Mouse (Mus musculus): ENCODE measurements around the gene Bri3. TPM values are rescaled to one million over a fixed set of nuclear protein-coding genes. Genes with fewer than 3 reads are reported as not detected.

The Bri3 gene
- total RNA-seq, 1 experiment from 2014 or later = 15.3 TPM

- ATAC-seq (replicated peaks in 1 of 2; ENCODE audit: insufficient read depth in 1 of 2, low FRiP score in 2 of 2, low TSS enrichment in 1 of 2, low read depth in 1 of 2, poor library complexity in 2 of 2, severe bottlenecking in 2 of 2) = no peak; a peak in 1 of 4 replicates
Observed at GRCm38 (mm10) chr5:144256541-144256870, 12.3 kb downstream of the Bri3 start.

- ATAC-seq (replicated peaks in 1 of 2; ENCODE audit: insufficient read depth in 1 of 2, low FRiP score in 2 of 2, low TSS enrichment in 1 of 2, low read depth in 1 of 2, poor library complexity in 2 of 2, severe bottlenecking in 2 of 2) = no peak
Observed at GRCm38 (mm10) chr5:144256888-144257287, 12.7 kb downstream of the Bri3 start.

- no peak for ATAC-seq (replicated peaks in 1 of 2; ENCODE audit: insufficient read depth in 1 of 2, low FRiP score in 2 of 2, low TSS enrichment in 1 of 2, low read depth in 1 of 2, poor library complexity in 2 of 2, severe bottlenecking in 2 of 2)
Observed at GRCm38 (mm10) chr5:144257451-144258110, 13.3 kb downstream of the Bri3 start.

GRCm38 (mm10) chr5:144258131-144258611 is 13.9 kb downstream of the Bri3 start:
- no peak for ATAC-seq (replicated peaks in 1 of 2; ENCODE audit: insufficient read depth in 1 of 2, low FRiP score in 2 of 2, low TSS enrichment in 1 of 2, low read depth in 1 of 2, poor library complexity in 2 of 2, severe bottlenecking in 2 of 2)

GRCm38 (mm10) chr5:144258687-144259086 is 14.4 kb downstream of the Bri3 start:
- ATAC-seq (replicated peaks in 1 of 2; ENCODE audit: insufficient read depth in 1 of 2, low FRiP score in 2 of 2, low TSS enrichment in 1 of 2, low read depth in 1 of 2, poor library complexity in 2 of 2, severe bottlenecking in 2 of 2) = no peak

GRCm38 (mm10) chr5:144259228-144259627 is 15.0 kb downstream of the Bri3 start:
- ATAC-seq (replicated peaks in 1 of 2; ENCODE audit: insufficient read depth in 1 of 2, low FRiP score in 2 of 2, low TSS enrichment in 1 of 2, low read depth in 1 of 2, poor library complexity in 2 of 2, severe bottlenecking in 2 of 2) = no peak

- ATAC-seq (replicated peaks in 1 of 2; ENCODE audit: insufficient read depth in 1 of 2, low FRiP score in 2 of 2, low TSS enrichment in 1 of 2, low read depth in 1 of 2, poor library complexity in 2 of 2, severe bottlenecking in 2 of 2) = no peak
Observed at GRCm38 (mm10) chr5:144260464-144260863, 16.2 kb downstream of the Bri3 start.

- no peak for ATAC-seq (replicated peaks in 1 of 2; ENCODE audit: insufficient read depth in 1 of 2, low FRiP score in 2 of 2, low TSS enrichment in 1 of 2, low read depth in 1 of 2, poor library complexity in 2 of 2, severe bottlenecking in 2 of 2)
Observed at GRCm38 (mm10) chr5:144261309-144261708, 17.1 kb downstream of the Bri3 start.

GRCm38 (mm10) chr5:144261829-144262228 is 17.6 kb downstream of the Bri3 start:
- ATAC-seq (replicated peaks in 1 of 2; ENCODE audit: insufficient read depth in 1 of 2, low FRiP score in 2 of 2, low TSS enrichment in 1 of 2, low read depth in 1 of 2, poor library complexity in 2 of 2, severe bottlenecking in 2 of 2) = no peak

- no peak for ATAC-seq (replicated peaks in 1 of 2; ENCODE audit: insufficient read depth in 1 of 2, low FRiP score in 2 of 2, low TSS enrichment in 1 of 2, low read depth in 1 of 2, poor library complexity in 2 of 2, severe bottlenecking in 2 of 2)
Observed at GRCm38 (mm10) chr5:144263082-144263481, 18.8 kb downstream of the Bri3 start.

GRCm38 (mm10) chr5:144263496-144263895 is 19.3 kb downstream of the Bri3 start:
- no peak for ATAC-seq (replicated peaks in 1 of 2; ENCODE audit: insufficient read depth in 1 of 2, low FRiP score in 2 of 2, low TSS enrichment in 1 of 2, low read depth in 1 of 2, poor library complexity in 2 of 2, severe bottlenecking in 2 of 2)

GRCm38 (mm10) chr5:144267535-144268241 is 23.5 kb downstream of the Bri3 start:
- ATAC-seq (replicated peaks in 1 of 2; ENCODE audit: insufficient read depth in 1 of 2, low FRiP score in 2 of 2, low TSS enrichment in 1 of 2, low read depth in 1 of 2, poor library complexity in 2 of 2, severe bottlenecking in 2 of 2) = no peak

- ATAC-seq (replicated peaks in 1 of 2; ENCODE audit: insufficient read depth in 1 of 2, low FRiP score in 2 of 2, low TSS enrichment in 1 of 2, low read depth in 1 of 2, poor library complexity in 2 of 2, severe bottlenecking in 2 of 2) = no peak; a peak in 1 of 4 replicates
Observed at GRCm38 (mm10) chr5:144269926-144270325, 25.7 kb downstream of the Bri3 start.

GRCm38 (mm10) chr5:144270420-144270819 is 26.2 kb downstream of the Bri3 start:
- ATAC-seq (replicated peaks in 1 of 2; ENCODE audit: insufficient read depth in 1 of 2, low FRiP score in 2 of 2, low TSS enrichment in 1 of 2, low read depth in 1 of 2, poor library complexity in 2 of 2, severe bottlenecking in 2 of 2) = no peak

GRCm38 (mm10) chr5:144271118-144271517 is 26.9 kb downstream of the Bri3 start:
- ATAC-seq (replicated peaks in 1 of 2; ENCODE audit: insufficient read depth in 1 of 2, low FRiP score in 2 of 2, low TSS enrichment in 1 of 2, low read depth in 1 of 2, poor library complexity in 2 of 2, severe bottlenecking in 2 of 2) = no peak

- no peak for ATAC-seq (replicated peaks in 1 of 2; ENCODE audit: insufficient read depth in 1 of 2, low FRiP score in 2 of 2, low TSS enrichment in 1 of 2, low read depth in 1 of 2, poor library complexity in 2 of 2, severe bottlenecking in 2 of 2)
Observed at GRCm38 (mm10) chr5:144271772-144272171, 27.5 kb downstream of the Bri3 start.

- no peak for ATAC-seq (replicated peaks in 1 of 2; ENCODE audit: insufficient read depth in 1 of 2, low FRiP score in 2 of 2, low TSS enrichment in 1 of 2, low read depth in 1 of 2, poor library complexity in 2 of 2, severe bottlenecking in 2 of 2)
Observed at GRCm38 (mm10) chr5:144274904-144275303, 30.7 kb downstream of the Bri3 start.

- ATAC-seq (replicated peaks in 1 of 2; ENCODE audit: insufficient read depth in 1 of 2, low FRiP score in 2 of 2, low TSS enrichment in 1 of 2, low read depth in 1 of 2, poor library complexity in 2 of 2, severe bottlenecking in 2 of 2) = peak; percentile 98 to 99
Observed at GRCm38 (mm10) chr5:144276898-144277630, 32.8 kb downstream of the Bri3 start.

All from hematopoietic stem cell, adult 5-6 weeks (primary cell).